In genomic region chr1:164576856-164577489, GRCm38 (mm10) we compare ENCODE assay signal across 11 mouse cellular contexts.
DNase-seq lines count a peak whose midpoint lies in the region; ATAC-seq lines count a peak whose summit lies in the region.
"Had no signal": no experiment of that assay in that cellular context is flagged by ENCODE, and none has a peak within 500 bp of the region (broad histone marks: within the 10 kb centered on the region; RNA-seq: fewer than 3 reads in every experiment).

No protein-coding gene starts in this region.

- intact Hi-C loops in left cerebral cortex, postnatal 4 days (cut with DNase I), result no loop called here

- peak; percentile 48 for ATAC-seq in midbrain, embryonic 15.5 days (replicated peaks)

- H3K9ac ChIP-seq in midbrain, embryonic 15.5 days, result no peak overlapping the region
- H3K9ac ChIP-seq: lung, embryonic 15.5 days had no signal

- H3K27me3 ChIP-seq in midbrain, embryonic 15.5 days (replicated peaks), result no peaks in the 10 kb centered on the region
- H3K27me3 ChIP-seq: lung, embryonic 15.5 days had no signal

- H3K4me2 ChIP-seq in midbrain, embryonic 15.5 days, result no peak overlapping the region; the same call in 1 of the 2 replicates
- H3K4me2 ChIP-seq: lung, embryonic 15.5 days had no signal

- DNase-seq in left cerebral cortex, adult 11 months (ENCODE audit: low spot score), result peak; percentile 56
- no peak for DNase-seq in left cerebral cortex, postnatal 4 days
- DNase-seq in layer of hippocampus, adult 8-10 months (ENCODE audit: low spot score in 2 of 2), result peak; percentile 67 to 68
- DNase-seq in kidney, postnatal 14 days, result no peak
- no peak for DNase-seq in ovary, adult 18-20 months (ENCODE audit: low spot score)
- no peak for DNase-seq in B cell, adult 2 months
- DNase-seq in spleen, postnatal 36 days (ENCODE audit: low spot score in 2 of 2), result no peak
- DNase-seq: cerebellum, postnatal 25 days had no signal

- no peaks in the 10 kb centered on the region for H3K9me3 ChIP-seq in midbrain, embryonic 15.5 days
- H3K9me3 ChIP-seq: lung, embryonic 15.5 days had no signal

- peaks cover 8% of the 10 kb centered on the region for H3K4me1 ChIP-seq in midbrain, embryonic 15.5 days
- H3K4me1 ChIP-seq: lung, embryonic 15.5 days had no signal

- no peak overlapping the region for H3K4me3 ChIP-seq in midbrain, embryonic 15.5 days
- H3K4me3 ChIP-seq: lung, embryonic 15.5 days had no signal

- 19% methylated on average over 14 of the region's 14 CpGs for WGBS in midbrain, embryonic 15.5 days

- H3K36me3 ChIP-seq in midbrain, embryonic 15.5 days (replicated peaks), result no peaks in the 10 kb centered on the region
- H3K36me3 ChIP-seq: lung, embryonic 15.5 days had no signal

- H3K27ac ChIP-seq in midbrain, embryonic 15.5 days, result peak overlapping the region; percentile 31
- H3K27ac ChIP-seq: kidney, postnatal 0 days; lung, embryonic 15.5 days had no signal

Comparison
In these comparisons a context has a peak if more than half of its experiments do, and no peak if none do; other contexts are left out.
1. DNase-seq: peak in left cerebral cortex, adult 11 months (single experiment) and layer of hippocampus, adult 8-10 months (2 of 2); none in left cerebral cortex, postnatal 4 days (single experiment), kidney, postnatal 14 days (single experiment), ovary, adult 18-20 months (single experiment), B cell, adult 2 months (0 of 2) and spleen, postnatal 36 days (0 of 2).